16 mouse cellular contexts compared by ENCODE assay signal in the genomic region with DNA sequence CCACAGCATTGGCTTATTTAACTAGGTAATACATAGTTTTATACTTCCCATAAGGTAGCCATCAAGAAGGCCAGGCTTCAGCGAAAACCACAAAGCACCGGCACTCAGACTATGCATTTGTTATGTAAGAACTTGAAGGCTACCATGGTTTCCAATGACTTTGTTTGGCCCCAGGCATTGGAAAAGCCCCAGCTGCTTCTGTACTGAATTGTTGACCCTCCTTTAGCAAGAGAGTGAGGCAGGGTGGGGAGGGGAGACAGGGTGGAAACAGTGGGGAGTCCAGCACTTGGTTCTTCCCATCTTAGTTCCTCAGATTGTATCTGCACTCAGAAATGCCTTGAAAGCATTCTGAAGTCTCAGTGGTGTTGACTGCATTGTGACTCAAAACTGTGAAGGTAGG.
DNase-seq lines count a peak whose midpoint lies in the region; ATAC-seq and TF ChIP-seq lines count a peak whose summit lies in the region.
"Had no signal": no experiment of that assay in that cellular context is flagged by ENCODE, and none has a peak within 500 bp of the region (broad histone marks: within the 10 kb centered on the region; RNA-seq: fewer than 3 reads in every experiment).

No protein-coding gene starts in this region.

- no peaks in the 10 kb centered on the region for H3K27me3 ChIP-seq in kidney, adult 2 months (replicated peaks; ENCODE audit: control insufficient read depth, insufficient read depth, low read length)
- H3K27me3 ChIP-seq in kidney, embryonic 14.5 days (ENCODE audit: control insufficient read depth, insufficient read depth, low read length) = no peaks in the 10 kb centered on the region
- H3K27me3 ChIP-seq in kidney, postnatal 0 days (ENCODE audit: insufficient read depth, low read length) = no peaks in the 10 kb centered on the region
- H3K27me3 ChIP-seq in small intestine, adult 2 months (ENCODE audit: control insufficient read depth, insufficient read depth, low read length) = no peaks in the 10 kb centered on the region
- H3K27me3 ChIP-seq: heart, embryonic 15.5 days; hindbrain, embryonic 13.5 days; lung, embryonic 15.5 days; stomach, embryonic 15.5 days had no signal

- H3K4me2 ChIP-seq in kidney, embryonic 14.5 days (replicated peaks; ENCODE audit: low read depth, low read length) = no peak overlapping the region
- H3K4me2 ChIP-seq in kidney, postnatal 0 days (ENCODE audit: low read length) = no peak overlapping the region
- H3K4me2 ChIP-seq: heart, embryonic 15.5 days; hindbrain, embryonic 13.5 days; lung, embryonic 15.5 days; stomach, embryonic 15.5 days had no signal

- ATAC-seq in kidney, embryonic 14.5 days (ENCODE audit: low FRiP score, low TSS enrichment) = no peak
- peak; percentile 23; the same call in 1 of the 2 replicates for ATAC-seq in kidney, postnatal 0 days (replicated peaks; ENCODE audit: low FRiP score, low read depth)

- H3K9me3 ChIP-seq in kidney, embryonic 14.5 days (ENCODE audit: control insufficient read depth, low read length) = no peaks in the 10 kb centered on the region
- no peaks in the 10 kb centered on the region for H3K9me3 ChIP-seq in kidney, postnatal 0 days (replicated peaks; ENCODE audit: low read length)
- H3K9me3 ChIP-seq: forebrain, embryonic 10.5 days; heart, embryonic 15.5 days; hindbrain, embryonic 13.5 days; lung, embryonic 15.5 days; stomach, embryonic 15.5 days had no signal

- DNase-seq in kidney, adult 2 months = peak; percentile 17
- peak; percentile 62 for DNase-seq in NIH3T3 (ENCODE audit: low read depth)
- peak; percentile 78 for DNase-seq in kidney, postnatal 0 days (ENCODE audit: low spot score)
- DNase-seq in lung, postnatal 4 days = no peak
- no peak for DNase-seq in testis, postnatal 14 days (ENCODE audit: low spot score)
- DNase-seq: adrenal gland, postnatal 10 days; cerebellum, postnatal 14 days; liver; right cerebral cortex, postnatal 4 days had no signal

- H3K36me3 ChIP-seq in kidney, adult 2 months (ENCODE audit: control insufficient read depth, insufficient read depth, low read length) = no peaks in the 10 kb centered on the region
- H3K36me3 ChIP-seq in kidney, embryonic 14.5 days (ENCODE audit: control insufficient read depth, insufficient read depth, low read length) = no peaks in the 10 kb centered on the region
- no peaks in the 10 kb centered on the region for H3K36me3 ChIP-seq in kidney, postnatal 0 days (ENCODE audit: insufficient read depth, low read length)
- H3K36me3 ChIP-seq in small intestine, adult 2 months (ENCODE audit: control insufficient read depth, insufficient read depth, low read length) = no peaks in the 10 kb centered on the region
- H3K36me3 ChIP-seq: forebrain, embryonic 10.5 days; heart, embryonic 15.5 days; hindbrain, embryonic 13.5 days; lung, embryonic 15.5 days; stomach, embryonic 15.5 days had no signal

- no peak overlapping the region for H3K4me3 ChIP-seq in kidney, adult 2 months (ENCODE audit: insufficient read depth, low read depth, low read length)
- no peak overlapping the region for H3K4me3 ChIP-seq in kidney, embryonic 14.5 days (ENCODE audit: low read length)
- H3K4me3 ChIP-seq in kidney, postnatal 0 days (replicated peaks; ENCODE audit: low read depth, low read length) = no peak overlapping the region
- no peak overlapping the region for H3K4me3 ChIP-seq in small intestine, adult 2 months (ENCODE audit: low read depth, low read length)
- H3K4me3 ChIP-seq: forebrain, embryonic 10.5 days; heart, embryonic 15.5 days; hindbrain, embryonic 13.5 days; lung, embryonic 15.5 days; stomach, embryonic 15.5 days had no signal

- no peak for TF ChIP-seq POLR2A in kidney, adult 2 months (IDR thresholded peaks at IDR 0.05; ENCODE audit: low read depth, low read length)
- no peak for TF ChIP-seq POLR2A in small intestine, adult 2 months (IDR thresholded peaks at IDR 0.05; ENCODE audit: low read depth, low read length)

- no peak for TF ChIP-seq CTCF in kidney, adult 2 months (conservative IDR thresholded peaks at IDR 0.05; ENCODE audit: insufficient read depth, insufficient read length, low read depth, low read length)
- TF ChIP-seq CTCF in kidney, postnatal 0 days (IDR thresholded peaks at IDR 0.05; ENCODE audit: low read depth) = no peak
- TF ChIP-seq CTCF in small intestine, adult 2 months (IDR thresholded peaks at IDR 0.05; ENCODE audit: extremely low read depth, insufficient read length, insufficient replicate concordance, low read depth, low read length) = no peak

- H3K4me1 ChIP-seq in kidney, adult 2 months (ENCODE audit: control insufficient read depth, insufficient read depth, low read length) = 0 out of 2 replicates have a peak, but pooled peaks cover 2% of the 10 kb centered on the region
- peaks cover 28% of the 10 kb centered on the region for H3K4me1 ChIP-seq in kidney, embryonic 14.5 days (ENCODE audit: control insufficient read depth, insufficient read depth, low read length)
- peaks cover 7% of the 10 kb centered on the region; the same call in 1 of the 2 replicates for H3K4me1 ChIP-seq in kidney, postnatal 0 days (replicated peaks; ENCODE audit: insufficient read depth, low read length)
- H3K4me1 ChIP-seq in small intestine, adult 2 months (ENCODE audit: control insufficient read depth, insufficient read depth, insufficient read length, low read length) = peaks cover 2% of the 10 kb centered on the region; the same call in 1 of the 2 replicates

- peak overlapping the region; percentile 82 for H3K27ac ChIP-seq in kidney, adult 2 months (ENCODE audit: insufficient read depth, low read depth, low read length)
- H3K27ac ChIP-seq in kidney, embryonic 14.5 days (ENCODE audit: low read depth, low read length) = no peak overlapping the region; the same call in 1 of the 2 replicates
- H3K27ac ChIP-seq in kidney, postnatal 0 days = peak overlapping the region; percentile 76
- H3K27ac ChIP-seq in small intestine, adult 2 months (ENCODE audit: insufficient read depth, low read depth, low read length) = peak overlapping the region; percentile 49; the same call in 1 of the 2 replicates
- H3K27ac ChIP-seq: forebrain, embryonic 10.5 days; heart, embryonic 15.5 days; hindbrain, embryonic 13.5 days had no signal

- WGBS in kidney, adult 2 months = 72% methylated on average over 2 of the region's 2 CpGs
- 56% methylated on average over 2 of the region's 2 CpGs for WGBS in kidney, embryonic 14.5 days
- 60% methylated on average over 2 of the region's 2 CpGs for WGBS in kidney, postnatal 0 days
- WGBS in small intestine, adult 2 months = 79% methylated on average over 2 of the region's 2 CpGs

- H3K9ac ChIP-seq in kidney, embryonic 14.5 days (ENCODE audit: low read depth, low read length) = no peak overlapping the region
- no peak overlapping the region for H3K9ac ChIP-seq in kidney, postnatal 0 days (ENCODE audit: low read depth, low read length)
- H3K9ac ChIP-seq: heart, embryonic 15.5 days; hindbrain, embryonic 13.5 days; lung, embryonic 15.5 days; stomach, embryonic 15.5 days had no signal

Comparison
In these comparisons a context has a peak if more than half of its experiments do, and no peak if none do; other contexts are left out.
1. DNase-seq: peak in kidney, adult 2 months (single experiment), NIH3T3 (single experiment) and kidney, postnatal 0 days (single experiment); none in lung, postnatal 4 days (0 of 2) and testis, postnatal 14 days (single experiment).